Mouse (Mus musculus) T-helper 1 cell (primary cell): Measurements from ENCODE around the gene Cfap97d2.
"Not testable (repeated sequence)": the region's sequence is repeated elsewhere in the genome, so short reads cannot be mapped to it uniquely, and the experiment has no call there.

Experiments used
- in situ Hi-C: fragments of 300-600 bp; cut with MboI, MseI; formaldehyde crosslinking; loops from one replicate; pipeline ENCODE4 v1.15.1; 2025; ENCODE audit warnings: high pct_unique_total_duplicates

Gene Cfap97d2

GRCm38 (mm10) chr8:13740323-13740770 lies 34.7 kb downstream of the Cfap97d2 start:
- in situ Hi-C loops, result no loop called here

DNA sequence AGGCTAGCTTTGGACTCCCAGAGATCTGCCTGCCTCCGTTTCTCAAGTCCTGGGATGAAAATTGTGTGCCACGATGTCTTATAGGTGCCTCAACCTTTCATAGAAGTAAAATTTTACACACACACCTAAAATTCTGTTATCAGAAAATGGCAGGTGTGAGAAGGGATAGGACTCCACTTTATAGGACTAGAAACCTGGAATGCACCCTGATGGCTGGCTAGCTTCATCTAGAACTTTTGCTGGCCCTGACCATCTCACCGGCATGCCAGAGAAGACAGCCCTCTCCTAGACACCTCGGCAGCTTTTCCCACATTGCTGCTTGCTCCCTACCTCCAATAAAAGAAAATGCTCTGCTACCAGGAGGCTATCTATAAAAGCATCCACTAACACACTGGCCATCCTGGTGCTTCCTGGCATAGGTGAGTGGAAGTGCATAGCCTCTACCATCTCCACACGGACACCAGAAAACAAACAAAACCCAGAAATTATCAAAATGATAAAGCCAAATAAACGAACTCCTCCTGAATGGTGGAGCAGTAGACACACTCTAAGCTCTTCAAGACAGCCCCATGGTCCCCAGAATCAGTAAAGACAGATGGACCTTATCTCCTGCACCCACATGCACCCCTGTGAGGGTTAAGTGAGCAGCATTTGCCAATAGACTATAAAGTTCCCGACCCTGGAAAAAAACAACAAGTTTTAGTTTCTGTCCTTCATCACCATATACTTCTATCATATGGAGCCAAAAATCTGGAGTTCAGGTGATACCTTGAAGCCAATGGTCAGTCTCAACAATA lies 35.3 kb downstream of the Cfap97d2 start:
- in situ Hi-C loops, result no loop called here

- in situ Hi-C loops, result not testable (repeated sequence)
Measured at GRCm38 (mm10) chr8:13746212-13746611, 40.5 kb downstream of the Cfap97d2 start.

- in situ Hi-C loops, result no loop called here
Measured at GRCm38 (mm10) chr8:13747626-13748025, 41.9 kb downstream of the Cfap97d2 start.

DNA sequence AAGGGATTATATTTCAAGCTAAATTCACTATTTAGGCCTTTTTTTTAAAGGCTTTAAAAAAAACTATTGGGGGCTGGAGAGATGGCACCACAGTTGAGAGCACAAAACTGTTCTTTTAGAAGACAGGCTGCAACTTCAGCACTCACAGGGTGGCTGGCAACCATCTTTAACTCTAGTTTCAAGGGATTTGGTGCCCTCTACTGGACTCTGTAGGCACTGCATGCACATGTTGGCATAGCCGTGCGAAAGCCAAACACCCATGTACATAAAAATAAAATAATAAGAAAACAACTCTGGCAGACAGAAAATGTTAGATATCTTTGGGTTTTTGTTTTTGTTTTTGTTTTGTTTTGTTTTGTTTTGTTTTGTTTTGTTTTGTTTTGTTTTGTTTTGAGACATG lies 48.0 kb downstream of the Cfap97d2 start:
- in situ Hi-C loops, result loop anchor here (5.0 kb wide), 2 partner anchors 66 to 196 kb away; no protein-coding TSS in a partner anchor

- in situ Hi-C loops, result loop anchor here (5.0 kb wide), 1 partner anchor 334 kb away; no protein-coding TSS in a partner anchor
Measured at GRCm38 (mm10) chr8:13756480-13756879, 50.8 kb downstream of the Cfap97d2 start.

DNA sequence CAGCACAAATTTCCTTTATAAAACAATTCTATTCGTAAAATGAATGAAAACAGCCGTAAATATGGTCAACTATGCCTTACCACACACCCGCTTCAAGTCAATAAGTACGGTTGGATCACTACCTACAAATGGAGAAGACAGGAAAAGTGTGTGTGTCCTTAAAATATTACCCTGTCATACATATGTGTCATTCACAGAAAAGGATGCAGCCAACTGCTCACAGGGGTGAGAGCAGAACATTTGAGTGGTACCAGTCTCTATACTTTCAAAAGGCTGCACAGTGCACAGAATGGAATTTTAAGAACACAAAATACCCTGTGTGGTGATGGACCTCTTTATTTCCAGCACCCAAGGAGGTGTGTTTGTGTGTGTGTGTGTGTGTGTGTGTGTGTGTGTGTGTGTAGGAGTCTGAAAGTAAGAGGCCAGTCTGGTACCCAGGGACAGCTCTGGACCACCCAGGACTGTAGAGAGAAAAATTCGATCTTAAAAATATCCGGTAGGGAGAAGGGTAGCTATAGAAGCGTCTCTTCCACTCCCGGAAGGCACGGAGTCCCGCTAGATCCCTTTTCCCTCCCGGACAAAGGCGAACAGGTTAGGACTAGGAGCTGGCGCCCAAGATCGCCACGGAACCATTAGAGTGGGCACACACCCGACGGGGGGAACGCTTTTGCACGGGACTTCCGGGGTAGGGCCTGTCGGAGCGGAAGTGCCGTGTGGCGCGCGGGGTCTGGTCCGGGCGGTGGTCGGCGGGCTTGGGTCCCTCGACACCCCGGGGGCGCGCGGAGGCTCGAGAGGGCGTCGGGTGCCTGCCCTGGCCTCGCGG lies 51.5 kb downstream of the Cfap97d2 start, which contains the start of gene Cdc16:
Gene Cdc16, plus strand, starts transcription at position 695 of the 823 bp plus-strand sequence.
- in situ Hi-C loops, result loop anchor here (5.0 kb wide), 1 partner anchor 335 kb away; no protein-coding TSS in a partner anchor

- in situ Hi-C loops, result loop anchor here (5.0 kb wide), 1 partner anchor 336 kb away; no protein-coding TSS in a partner anchor
Measured at GRCm38 (mm10) chr8:13757805-13758727, 52.4 kb downstream of the Cfap97d2 start.

- in situ Hi-C loops, result no loop called here
Measured at GRCm38 (mm10) chr8:13769206-13769605, 63.5 kb downstream of the Cfap97d2 start.

DNA sequence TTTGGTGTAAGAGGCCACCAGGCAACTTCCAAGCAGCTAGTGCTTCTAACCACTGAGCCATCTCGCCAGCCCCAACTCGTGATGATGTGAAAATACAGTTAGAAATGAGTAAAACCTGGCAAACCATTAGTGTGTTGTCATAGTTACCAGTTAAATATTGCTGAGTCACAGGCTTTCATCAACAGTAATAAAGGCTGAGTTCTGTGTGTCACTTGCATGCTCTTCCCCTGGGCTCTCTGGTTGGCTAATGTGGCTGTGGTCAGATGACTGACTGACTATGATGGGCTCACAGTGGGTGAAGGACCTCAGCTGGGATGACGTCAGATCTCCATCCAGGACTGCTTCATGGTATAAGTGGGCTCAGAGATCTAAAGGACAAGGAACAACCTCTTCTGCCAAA lies 74.8 kb downstream of the Cfap97d2 start:
- in situ Hi-C loops, result loop anchor here (5.0 kb wide), 1 partner anchor 673 kb away; the partner anchor contains the start of genes Cul4a and Pcid2

- in situ Hi-C loops, result no loop called here
Measured at GRCm38 (mm10) chr8:13785250-13785763, 79.6 kb downstream of the Cfap97d2 start, which contains the start of gene Upf3a. TSS of gene Upf3a (plus strand) at chr8:13785615.

GRCm38 (mm10) chr8:13785764-13786299 lies 80.1 kb downstream of the Cfap97d2 start:
- in situ Hi-C loops, result no loop called here

- in situ Hi-C loops, result no loop called here
Measured at GRCm38 (mm10) chr8:13789606-13790005, 83.9 kb downstream of the Cfap97d2 start.
